Mouse (Mus musculus) hindbrain, embryonic 15.5 days (tissue): Measurements from ENCODE around the gene Defb29. TPM values are rescaled to one million over a fixed set of nuclear protein-coding genes. Genes with fewer than 3 reads are reported as not detected.

Source experiments
- ATAC-seq: fragments of 200-750 bp; cut with Nextera tagmentation; 2 replicates; pipeline ENCODE4 v1.8.0; 2017; ENCODE audit warnings: low read depth, moderate number of reproducible peaks, moderate TSS enrichment; ENCODE audit not compliant: low FRiP score
- H3K27ac ChIP-seq: fragments of 300-500 bp; sonication (generic); replicated peaks from 2 replicates; pipeline ENCODE4 v1.5.1; 2015; ENCODE audit warnings: mild to moderate bottlenecking, inconsistent platforms
- H3K27me3 ChIP-seq: fragments of 300-500 bp; sonication (generic); 2 replicates; pipeline ENCODE4 v1.6.1; 2015; ENCODE audit warnings: control low read depth, inconsistent platforms
- H3K36me3 ChIP-seq: fragments of 300-500 bp; sonication (generic); 2 replicates; pipeline ENCODE4 v1.6.1; 2015; ENCODE audit warnings: control low read depth, inconsistent platforms
- H3K4me1 ChIP-seq: fragments of 300-500 bp; sonication (generic); replicated peaks from 2 replicates; pipeline ENCODE4 v1.6.1; 2015; ENCODE audit warnings: control low read depth, inconsistent platforms
- H3K4me2 ChIP-seq: fragments of 300-500 bp; sonication (generic); 2 replicates; pipeline ENCODE4 v1.6.1; 2015; ENCODE audit warnings: moderate library complexity, mild to moderate bottlenecking, inconsistent platforms
- H3K4me3 ChIP-seq: fragments of 300-500 bp; sonication (generic); 2 replicates; pipeline ENCODE4 v1.5.1; 2015; ENCODE audit warnings: mild to moderate bottlenecking, inconsistent platforms
- H3K9ac ChIP-seq: fragments of 300-500 bp; sonication (generic); 2 replicates; pipeline ENCODE4 v1.6.1; 2015; ENCODE audit warnings: inconsistent platforms
- H3K9me3 ChIP-seq: fragments of 300-500 bp; sonication (generic); 2 replicates; pipeline ENCODE4 v1.6.1; 2016; ENCODE audit warnings: control low read depth, inconsistent platforms
- WGBS: fragments of 180-500 bp; shearing (Covaris S2); methylation state at CpG from one replicate; pipeline ENCODE4 v1.1.7; 2015; 5-methylcytosine and 5-hydroxymethylcytosine counted together
- polyA plus RNA-seq: library from polyadenylated mRNA; unstranded; fragments of >200 nt; fragmentation: Nextera tagmentation; extraction: Ambion mirVana; gene quantifications from 2 replicates; pipeline ENCODE4 v1.2.1, GENCODE M21; 2015

The Defb29 gene
- not detected in 2 replicates for polyA plus RNA-seq

GRCm38 (mm10) chr2:152539944-152540710 lies at the start of gene Defb29:
Defb29 (minus strand) TSS chr2:152540098.
- no peak for ATAC-seq

GRCm38 (mm10) chr2:152589021-152589420 lies 49.1 kb upstream of the Defb29 start:
- no peak overlapping the region for H3K4me2 ChIP-seq
- H3K4me1 ChIP-seq = no peaks in the 10 kb centered on the region
- ATAC-seq = no peak
- no peaks in the 10 kb centered on the region for H3K9me3 ChIP-seq
- 59% methylated on average over 6 of the region's 6 CpGs for WGBS
- no peaks in the 10 kb centered on the region for H3K36me3 ChIP-seq
- no peak overlapping the region for H3K9ac ChIP-seq
- no peak overlapping the region for H3K27ac ChIP-seq
- H3K4me3 ChIP-seq = no peak overlapping the region
- H3K27me3 ChIP-seq = no peaks in the 10 kb centered on the region

More at GRCm38 (mm10) chr2:152539944-152540710, at the start of gene Defb29:
- Histone ChIP-seq H3K36me3 (no peaks in the 10 kb centered on the region), H3K27me3 (no peaks in the 10 kb centered on the region), H3K9ac (no peak within 1 kb of the TSS), H3K4me1 (no peaks in the 10 kb centered on the region), H3K4me2 (no peak within 1 kb of the TSS), H3K4me3 (no peak within 1 kb of the TSS), H3K9me3 (no peaks in the 10 kb centered on the region), H3K27ac (no peak within 1 kb of the TSS)
- WGBS = 56% methylated on average over 13 of the region's 13 CpGs

GRCm38 (mm10) chr2:152588450-152588849 lies 48.6 kb upstream of the Defb29 start:
- WGBS = 57% methylated on average over 2 of the region's 2 CpGs
- no peak overlapping the region for H3K4me2 ChIP-seq
- no peak for ATAC-seq

GRCm38 (mm10) chr2:152586926-152587560 lies 47.1 kb upstream of the Defb29 start:
- H3K27ac ChIP-seq = no peak overlapping the region
- ATAC-seq = no peak
- no peaks in the 10 kb centered on the region for H3K4me1 ChIP-seq
- H3K9ac ChIP-seq = no peak overlapping the region
- 81% methylated on average over 4 of the region's 4 CpGs for WGBS
- no peaks in the 10 kb centered on the region for H3K36me3 ChIP-seq
- no peaks in the 10 kb centered on the region for H3K27me3 ChIP-seq
- H3K4me2 ChIP-seq = no peak overlapping the region
- H3K9me3 ChIP-seq = no peaks in the 10 kb centered on the region
- H3K4me3 ChIP-seq = no peak overlapping the region

More at GRCm38 (mm10) chr2:152588450-152588849, 48.6 kb upstream of the Defb29 start:
- Histone ChIP-seq H3K9ac (no peak overlapping the region), H3K36me3 (no peaks in the 10 kb centered on the region), H3K27ac (no peak overlapping the region), H3K9me3 (no peaks in the 10 kb centered on the region), H3K4me1 (no peaks in the 10 kb centered on the region), H3K27me3 (no peaks in the 10 kb centered on the region), H3K4me3 (no peak overlapping the region)

- no peak overlapping the region for H3K4me2 ChIP-seq
- H3K4me1 ChIP-seq = no peaks in the 10 kb centered on the region
- H3K4me3 ChIP-seq = no peak overlapping the region
- H3K27me3 ChIP-seq = no peaks in the 10 kb centered on the region
- no peak overlapping the region for H3K27ac ChIP-seq
- H3K36me3 ChIP-seq = no peaks in the 10 kb centered on the region
- H3K9ac ChIP-seq = no peak overlapping the region
- ATAC-seq = no peak
- WGBS = 85% methylated on average over 11 of the region's 11 CpGs
- no peaks in the 10 kb centered on the region for H3K9me3 ChIP-seq
Observed at GRCm38 (mm10) chr2:152580612-152581011, 40.7 kb upstream of the Defb29 start.

- no peaks in the 10 kb centered on the region for H3K27me3 ChIP-seq
- H3K4me3 ChIP-seq = no peak within 1 kb of the TSS
- no peaks in the 10 kb centered on the region for H3K4me1 ChIP-seq
- H3K4me2 ChIP-seq = no peak within 1 kb of the TSS
- H3K9me3 ChIP-seq = no peaks in the 10 kb centered on the region
- ATAC-seq = no peak
- H3K9ac ChIP-seq = no peak within 1 kb of the TSS
- WGBS = 71% methylated on average over 7 of the region's 7 CpGs
- no peaks in the 10 kb centered on the region for H3K36me3 ChIP-seq
- H3K27ac ChIP-seq = no peak within 1 kb of the TSS
Observed at GRCm38 (mm10) chr2:152580107-152580506, 40.2 kb upstream of the Defb29 start, which contains the start of gene Defb19. Defb19 (minus strand) TSS chr2:152580312.

GRCm38 (mm10) chr2:152573484-152573883 lies 33.6 kb upstream of the Defb29 start:
- Histone ChIP-seq H3K9ac (no peak overlapping the region), H3K9me3 (no peaks in the 10 kb centered on the region), H3K27ac (no peak overlapping the region), H3K4me2 (no peak overlapping the region), H3K4me3 (no peak overlapping the region), H3K36me3 (no peaks in the 10 kb centered on the region), H3K4me1 (no peaks in the 10 kb centered on the region), H3K27me3 (no peaks in the 10 kb centered on the region)
- WGBS = 92% methylated on average over 8 of the region's 8 CpGs
- no peak for ATAC-seq

- 65% methylated on average over 11 of the region's 11 CpGs for WGBS
- ATAC-seq = no peak
Observed at GRCm38 (mm10) chr2:152572114-152572794, 32.4 kb upstream of the Defb29 start, which contains the start of gene Defb21. Defb21 (plus strand) TSS chr2:152572744.

GRCm38 (mm10) chr2:152570313-152570712 lies 30.4 kb upstream of the Defb29 start:
- no peak overlapping the region for H3K4me2 ChIP-seq
- WGBS = 84% methylated on average over 6 of the region's 6 CpGs
- H3K27me3 ChIP-seq = no peaks in the 10 kb centered on the region
- H3K9me3 ChIP-seq = no peaks in the 10 kb centered on the region
- no peak for ATAC-seq
- no peak overlapping the region for H3K4me3 ChIP-seq
- H3K27ac ChIP-seq = no peak overlapping the region
- H3K9ac ChIP-seq = no peak overlapping the region
- H3K36me3 ChIP-seq = no peaks in the 10 kb centered on the region
- H3K4me1 ChIP-seq = no peaks in the 10 kb centered on the region

More at GRCm38 (mm10) chr2:152572114-152572794, 32.4 kb upstream of the Defb29 start, which contains the start of gene Defb21:
- no peak within 1 kb of the TSS for H3K9ac ChIP-seq
- H3K4me1 ChIP-seq = no peaks in the 10 kb centered on the region
- no peaks in the 10 kb centered on the region for H3K27me3 ChIP-seq
- H3K27ac ChIP-seq = no peak within 1 kb of the TSS
- no peak within 1 kb of the TSS for H3K4me3 ChIP-seq
- no peaks in the 10 kb centered on the region for H3K9me3 ChIP-seq
- H3K36me3 ChIP-seq = no peaks in the 10 kb centered on the region
- H3K4me2 ChIP-seq = no peak within 1 kb of the TSS

GRCm38 (mm10) chr2:152569881-152570280 lies 30.0 kb upstream of the Defb29 start:
- WGBS = 83% methylated on average over 4 of the region's 4 CpGs
- no peak overlapping the region for H3K9ac ChIP-seq
- no peaks in the 10 kb centered on the region for H3K27me3 ChIP-seq
- H3K36me3 ChIP-seq = no peaks in the 10 kb centered on the region
- H3K27ac ChIP-seq = no peak overlapping the region
- no peaks in the 10 kb centered on the region for H3K9me3 ChIP-seq
- H3K4me3 ChIP-seq = no peak overlapping the region
- no peak for ATAC-seq
- no peaks in the 10 kb centered on the region for H3K4me1 ChIP-seq
- no peak overlapping the region for H3K4me2 ChIP-seq

- no peaks in the 10 kb centered on the region for H3K36me3 ChIP-seq
- no peak within 1 kb of the TSS for H3K27ac ChIP-seq
- H3K4me3 ChIP-seq = no peak within 1 kb of the TSS
- H3K9me3 ChIP-seq = no peaks in the 10 kb centered on the region
- H3K4me2 ChIP-seq = no peak within 1 kb of the TSS
- H3K4me1 ChIP-seq = no peaks in the 10 kb centered on the region
- WGBS = 88% methylated on average over 5 of the region's 5 CpGs
- no peak for ATAC-seq
- no peak within 1 kb of the TSS for H3K9ac ChIP-seq
- H3K27me3 ChIP-seq = no peaks in the 10 kb centered on the region
Observed at GRCm38 (mm10) chr2:152569038-152569437, 29.1 kb upstream of the Defb29 start, which contains the start of gene Gm17416. Gm17416 (plus strand) TSS chr2:152569338.

GRCm38 (mm10) chr2:152556655-152557054 lies 16.8 kb upstream of the Defb29 start:
- H3K9me3 ChIP-seq = no peaks in the 10 kb centered on the region
- no peak overlapping the region for H3K27ac ChIP-seq
- ATAC-seq = no peak
- H3K4me3 ChIP-seq = no peak overlapping the region
- H3K27me3 ChIP-seq = no peaks in the 10 kb centered on the region
- 89% methylated on average over 7 of the region's 7 CpGs for WGBS
- H3K4me1 ChIP-seq = no peaks in the 10 kb centered on the region
- no peak overlapping the region for H3K4me2 ChIP-seq
- H3K36me3 ChIP-seq = no peaks in the 10 kb centered on the region
- no peak overlapping the region for H3K9ac ChIP-seq
